Mouse (Mus musculus) left cerebral cortex, adult 2 months (tissue): Measurements from ENCODE around the gene Tchhl1. TPM values are rescaled to one million over a fixed set of nuclear protein-coding genes. Genes with fewer than 3 reads are reported as not detected.
A peak's percentile ranks its signal among the peaks of the same experiment; 100 is the strongest.
"Not testable (repeated sequence)": the region's sequence is repeated elsewhere in the genome, so short reads cannot be mapped to it uniquely, and the experiment has no call there.

ENCODE experiments used
- DNase-seq, 2 experiments: peaks; one replicate each; pipeline ENCODE4 v3.0.0; 2021 to 2022; ENCODE audit warnings: low spot score in 2 of 2, mixed read lengths in 1 of 2; ENCODE audit errors: extremely low spot score in 1 of 2
- H3K27ac ChIP-seq: fragments of 200-600 bp; 2 replicates; pipeline ENCODE4 v1.8.1; 2022
- H3K4me3 ChIP-seq: fragments of 200-600 bp; 2 replicates; pipeline ENCODE4 v1.8.1; 2022
- CTCF ChIP-seq: fragments of 200-600 bp; IDR thresholded peaks from 2 replicates; pipeline ENCODE4 v1.8.1; 2022; ENCODE audit warnings: antibody characterized with exemption, mild to moderate bottlenecking, moderate library complexity
- intact Hi-C: fragments of 180-260 bp; cut with DNase I; formaldehyde crosslinking; loops from one replicate; pipeline ENCODE4 v1.15.1; 2025
- total RNA-seq, 2 experiments: library from RNA; stranded (reverse); gene quantifications; 2 replicates each; pipeline ENCODE4 v1.2.3; 2021

The Tchhl1 gene
- total RNA-seq, 2 experiments from 2014 or later: not detected

DNA sequence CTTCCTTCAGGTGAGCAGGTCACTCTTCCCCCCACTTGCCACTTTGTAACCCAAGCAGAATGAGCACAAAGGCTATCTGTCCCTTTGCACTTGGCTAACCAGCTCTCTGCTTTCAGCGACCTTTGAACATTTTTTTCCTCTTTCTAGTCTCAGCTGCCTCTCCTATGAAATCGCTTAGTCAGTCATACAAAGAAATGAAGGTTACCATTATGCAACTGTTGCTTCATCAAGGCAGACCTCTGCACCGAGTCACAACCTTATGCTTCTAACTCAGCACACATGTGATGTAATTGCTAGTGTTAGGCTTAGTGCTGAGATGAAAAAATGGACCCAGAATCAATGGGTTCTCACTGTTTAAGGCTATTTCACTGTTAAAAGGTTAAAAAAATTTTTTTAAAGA, 1.1 kb downstream of the Tchhl1 start:
- TF ChIP-seq CTCF: no peak
- H3K4me3 ChIP-seq: no peak overlapping the region
- intact Hi-C loops: no loop called here

DNA sequence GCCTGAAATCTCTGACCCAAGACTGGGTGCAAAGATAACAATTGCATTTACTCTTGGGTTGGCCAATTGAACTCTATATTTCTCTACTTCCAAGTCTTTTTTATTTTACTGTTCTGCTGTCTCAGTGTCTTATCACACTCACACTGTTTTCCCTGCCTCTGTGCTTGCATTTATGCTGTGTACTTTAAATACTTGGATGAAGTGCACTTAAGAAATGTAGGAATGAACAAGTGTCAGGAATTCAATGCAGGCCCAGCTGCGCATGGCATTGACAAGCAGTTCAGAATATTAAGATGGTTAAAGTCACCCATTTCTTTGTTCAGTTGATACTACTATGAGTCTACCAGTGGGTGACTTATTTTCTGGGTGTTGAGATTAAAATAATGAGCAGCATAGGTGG, 11.5 kb downstream of the Tchhl1 start:
- H3K27ac ChIP-seq: no peak overlapping the region
- no peak overlapping the region for H3K4me3 ChIP-seq
- intact Hi-C loops: no loop called here
- no peak for DNase-seq
- no peak for TF ChIP-seq CTCF

More for the DNA sequence above, 1.1 kb downstream of the Tchhl1 start:
- H3K27ac ChIP-seq: no peak overlapping the region
- DNase-seq: no peak

DNA sequence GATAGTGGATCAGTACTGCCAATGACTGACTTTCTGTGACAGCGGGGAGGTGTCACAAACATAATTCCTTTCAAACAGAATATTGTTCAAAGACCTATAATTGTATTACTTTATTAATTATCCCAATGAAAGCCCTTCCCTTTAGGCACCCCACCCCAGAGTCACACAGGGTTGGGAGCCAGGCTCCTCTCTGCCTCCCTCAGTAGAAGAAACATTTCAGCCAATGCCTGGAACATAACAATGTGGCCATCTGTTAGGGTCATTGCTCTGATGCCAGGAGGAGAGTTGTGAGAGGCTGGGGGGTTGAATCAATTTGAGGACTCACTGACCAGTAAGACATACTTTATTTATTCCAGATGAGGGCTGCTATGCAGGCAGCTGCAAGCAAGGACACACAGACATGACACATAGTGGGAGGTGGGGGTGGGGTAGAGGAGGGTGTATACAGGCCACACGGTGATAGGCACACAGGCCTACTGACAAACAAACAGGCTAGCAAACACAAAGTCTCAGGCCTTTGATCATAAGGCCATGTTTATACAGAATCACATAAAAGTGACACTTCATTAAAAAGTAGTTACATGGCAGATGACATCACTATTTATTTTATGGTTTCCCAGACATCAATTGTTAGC, 13.5 kb downstream of the Tchhl1 start:
- DNase-seq: no peak
- intact Hi-C loops: no loop called here
- Histone ChIP-seq H3K4me3 (no peak overlapping the region), H3K27ac (no peak overlapping the region)
- TF ChIP-seq CTCF: no peak

DNA sequence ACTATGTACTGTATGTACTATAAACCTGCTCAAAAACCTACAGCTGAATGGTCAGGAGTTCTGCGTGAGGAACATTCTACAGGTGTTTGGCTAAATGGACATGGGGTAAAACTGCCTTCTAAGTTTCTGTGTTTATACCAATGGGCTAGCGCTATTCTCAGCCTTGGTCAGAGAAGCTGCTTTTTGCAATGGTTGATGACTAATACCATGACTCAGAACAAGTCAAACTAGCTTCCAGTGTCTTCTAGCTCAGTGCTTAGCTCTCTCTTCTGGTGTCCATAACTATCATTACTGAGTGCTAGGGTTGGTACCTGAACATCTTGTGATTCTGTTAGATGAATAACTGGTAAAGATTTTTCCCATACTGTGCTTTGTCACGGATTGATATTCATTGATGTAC, 17.1 kb downstream of the Tchhl1 start:
- Histone ChIP-seq H3K27ac (no peak overlapping the region), H3K4me3 (no peak overlapping the region)
- DNase-seq: no peak
- intact Hi-C loops: no loop called here
- no peak for TF ChIP-seq CTCF

DNA sequence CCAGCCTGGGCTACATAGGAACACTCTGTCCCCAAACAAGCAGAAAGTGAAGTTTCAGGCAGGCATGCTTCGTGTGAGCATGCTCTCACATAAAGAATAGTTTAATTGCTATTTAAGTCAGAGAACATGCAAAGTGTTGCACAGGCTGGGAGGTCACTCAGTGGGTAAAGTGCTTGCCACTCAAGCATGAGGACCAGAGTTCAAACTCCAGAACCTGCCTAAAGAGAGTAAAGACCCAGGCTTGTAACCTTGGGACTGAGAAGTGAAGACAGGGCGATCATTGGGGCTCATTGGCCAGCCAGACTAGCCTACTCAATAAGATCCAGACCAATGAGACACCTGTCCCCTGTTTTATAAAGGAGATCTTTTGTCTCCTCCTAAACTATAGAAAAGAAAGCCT, 20.0 kb downstream of the Tchhl1 start:
- intact Hi-C loops: no loop called here
- no peak for DNase-seq
- Histone ChIP-seq H3K4me3 (no peak overlapping the region), H3K27ac (no peak overlapping the region)
- no peak for TF ChIP-seq CTCF

DNA sequence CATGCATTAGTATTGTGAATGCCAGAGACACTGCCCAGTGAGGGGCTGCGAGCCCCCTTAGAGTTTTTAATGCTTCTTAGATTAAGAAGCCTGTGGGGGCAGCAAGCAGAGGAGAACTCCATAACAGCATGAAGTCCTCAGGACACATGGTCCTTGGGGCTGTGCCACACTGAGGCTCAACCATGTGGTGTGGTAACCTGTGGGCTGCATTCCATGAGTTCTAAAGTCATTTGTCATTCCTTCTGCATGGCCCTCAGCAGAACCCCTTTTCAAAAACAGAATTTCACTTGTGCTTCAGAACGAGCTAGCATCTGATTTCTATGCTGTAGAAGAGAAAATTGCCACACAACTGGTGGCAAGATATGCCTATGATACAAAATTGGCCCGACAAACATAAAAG, 23.6 kb downstream of the Tchhl1 start:
- no peak for TF ChIP-seq CTCF
- intact Hi-C loops: loop anchor here (5.0 to 10.0 kb wide), 3 partner anchors 85 to 587 kb away; no protein-coding TSS in a partner anchor

DNA sequence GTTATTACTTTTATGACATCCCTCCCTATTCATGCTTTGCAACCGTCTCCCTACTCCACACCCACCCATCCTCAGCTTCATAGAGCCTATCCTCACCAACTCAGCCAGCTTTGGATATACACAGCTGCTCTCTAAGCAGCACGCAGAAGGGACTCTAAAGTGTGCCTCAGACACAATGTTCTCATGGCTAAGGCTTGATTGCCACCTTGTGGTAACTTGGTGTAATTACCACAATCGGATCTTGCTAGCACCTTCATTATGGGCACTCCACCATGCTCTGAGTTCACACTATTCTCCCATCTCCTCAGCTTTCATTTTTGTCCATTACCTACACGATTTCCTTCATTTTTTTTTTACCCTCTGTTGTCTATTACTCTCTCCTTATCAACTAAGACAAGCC, 25.4 kb downstream of the Tchhl1 start:
- no peak overlapping the region for H3K4me3 ChIP-seq
- peak; percentile 82 for TF ChIP-seq CTCF
- H3K27ac ChIP-seq: no peak overlapping the region
- peak; percentile 30 to 37 for DNase-seq
- intact Hi-C loops: loop anchor here (1.0 to 10.0 kb wide), 6 partner anchors 87 to 589 kb away; no protein-coding TSS in a partner anchor

More for the DNA sequence above, 23.6 kb downstream of the Tchhl1 start:
- Histone ChIP-seq H3K4me3 (no peak overlapping the region), H3K27ac (no peak overlapping the region)
- DNase-seq: no peak

DNA sequence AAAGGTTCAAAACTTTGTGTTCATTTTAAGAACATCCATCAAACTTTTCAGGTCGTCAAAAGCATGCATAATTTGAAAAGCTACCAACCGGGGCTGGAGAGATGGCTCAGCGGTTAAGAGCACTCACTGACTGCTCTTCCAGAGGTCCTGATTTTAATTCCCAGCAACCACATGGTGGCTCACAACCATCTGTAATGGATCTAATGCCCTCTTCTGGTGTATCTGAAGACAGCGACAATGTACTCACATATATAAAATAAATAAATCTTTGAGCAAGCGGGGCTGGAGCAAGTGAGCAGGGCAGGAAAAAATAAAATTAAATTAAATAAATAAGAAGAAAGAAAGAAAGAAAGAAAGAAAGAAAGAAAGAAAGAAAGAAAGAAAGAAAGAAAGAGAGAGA, 26.2 kb downstream of the Tchhl1 start:
- H3K4me3 ChIP-seq, H3K27ac ChIP-seq, DNase-seq: not testable (repeated sequence)
- intact Hi-C loops: loop anchor here (1.0 to 10.0 kb wide), 6 partner anchors 87 to 590 kb away; no protein-coding TSS in a partner anchor
- peak; percentile 28 for TF ChIP-seq CTCF

DNA sequence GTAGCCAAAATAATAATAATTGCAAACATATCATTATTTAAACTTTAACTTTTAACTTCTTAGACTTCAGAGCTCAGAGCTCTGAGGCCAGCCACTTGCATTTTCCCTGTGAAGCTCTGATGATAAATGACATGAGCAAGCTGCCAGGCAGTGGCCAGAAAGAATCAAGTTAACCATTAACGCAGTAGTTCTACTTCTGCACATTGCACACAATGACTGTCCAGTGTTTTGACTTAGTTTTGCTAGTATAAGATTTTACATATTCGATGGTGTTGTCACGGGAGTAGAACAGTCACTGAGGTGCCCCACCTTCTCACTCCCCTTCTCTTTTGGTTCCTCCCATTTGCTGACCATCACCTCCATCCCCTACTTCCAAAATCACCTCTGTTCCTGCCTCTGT, 28.6 kb downstream of the Tchhl1 start:
- Histone ChIP-seq H3K27ac (no peak overlapping the region), H3K4me3 (no peak overlapping the region)
- intact Hi-C loops: loop anchor here (10.0 kb wide), 1 partner anchor 592 kb away; no protein-coding TSS in a partner anchor
- TF ChIP-seq CTCF: no peak
- no peak for DNase-seq

DNA sequence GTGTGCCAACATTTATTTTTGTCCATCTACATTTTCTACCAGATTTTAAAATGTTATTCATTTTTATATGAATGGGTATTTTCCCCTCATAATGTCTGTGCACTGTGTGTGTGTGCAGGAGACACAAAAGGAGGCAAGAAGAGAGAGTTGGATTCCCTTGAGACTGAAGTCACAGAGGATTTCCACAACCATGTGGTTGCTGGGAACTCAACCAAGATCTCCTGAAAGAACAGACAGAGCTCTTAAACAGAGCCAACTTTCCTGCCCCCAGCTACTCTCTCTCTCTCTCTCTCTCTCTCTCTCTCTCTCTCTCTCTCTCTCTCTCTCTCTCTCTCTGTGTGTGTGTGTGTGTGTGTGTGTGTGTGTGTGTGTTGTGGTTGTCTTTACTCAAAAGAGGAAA, 30.6 kb downstream of the Tchhl1 start:
- intact Hi-C loops: loop anchor here (10.0 kb wide), 1 partner anchor 594 kb away; no protein-coding TSS in a partner anchor

DNA sequence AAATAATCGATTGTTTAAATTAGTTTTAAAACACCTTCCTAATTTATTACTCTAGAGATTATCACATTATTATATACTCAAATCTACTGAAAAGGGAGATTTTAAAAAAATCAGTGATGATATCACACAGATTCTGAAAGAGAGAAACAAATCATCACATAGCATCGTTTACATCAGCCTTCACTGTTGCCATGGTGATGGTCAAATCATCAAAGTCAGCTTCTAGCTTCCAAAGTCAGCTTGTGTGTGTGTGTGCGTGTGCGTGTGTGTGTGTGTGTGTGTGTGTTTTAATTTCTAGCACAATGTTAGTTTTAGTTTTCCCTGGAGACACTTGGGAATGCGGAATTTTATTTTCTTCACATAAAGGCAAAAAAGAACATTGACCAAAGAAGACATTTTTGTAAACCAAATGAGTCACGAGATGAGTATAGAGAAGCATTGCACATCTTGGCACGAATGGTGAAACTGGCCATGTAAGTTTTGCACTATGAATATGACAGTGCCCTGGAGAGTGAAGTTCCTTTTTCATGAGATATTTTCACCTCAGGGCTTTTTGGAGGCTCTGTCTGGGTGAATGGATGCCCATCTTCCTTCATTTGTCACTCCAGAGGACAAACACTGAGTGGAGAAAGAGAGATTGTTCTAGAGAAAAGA, 36.1 kb downstream of the Tchhl1 start:
- TF ChIP-seq CTCF: no peak
- intact Hi-C loops: no loop called here
- Histone ChIP-seq H3K27ac (no peak overlapping the region), H3K4me3 (no peak overlapping the region)
- no peak for DNase-seq

More for the DNA sequence above, 30.6 kb downstream of the Tchhl1 start:
- no peak for DNase-seq
- H3K4me3 ChIP-seq: no peak overlapping the region
- no peak for TF ChIP-seq CTCF
- H3K27ac ChIP-seq: no peak overlapping the region
